Mouse (Mus musculus) MEL (cell line): ENCODE data around the gene P2rx1.

Experiments used
- BHLHE40 ChIP-seq: IDR thresholded peaks from 2 replicates; pipeline ENCODE4 v1.6.1; 2012; ENCODE audit warnings: low read depth, mild to moderate bottlenecking, inconsistent platforms, low read length, improper control_type of control experiment, borderline replicate concordance
- CTCF ChIP-seq, 3 experiments: IDR thresholded peaks in 2 of 3; conservative IDR thresholded peaks in 1 of 3; 2 replicates each; pipeline ENCODE4 v1.5.1; 2011 to 2012; ENCODE audit warnings: low read length in 3 of 3, low read depth in 2 of 3, mild to moderate bottlenecking in 2 of 3, improper control_type of control experiment in 1 of 3, inconsistent platforms in 1 of 3, mixed read lengths in 1 of 3, moderate library complexity in 1 of 3; ENCODE audit not compliant: control insufficient read depth in 1 of 3, insufficient read depth in 1 of 3, poor library complexity in 1 of 3, severe bottlenecking in 1 of 3
- EP300 ChIP-seq, 2 experiments: IDR thresholded peaks; 2 replicates each; pipeline ENCODE4 v1.6.1; 2011; ENCODE audit warnings: improper control_type of control experiment in 2 of 2, low read length in 2 of 2, low read depth in 1 of 2, mild to moderate bottlenecking in 1 of 2
- JUND ChIP-seq: IDR thresholded peaks from 2 replicates; pipeline ENCODE4 v1.6.1; 2011; ENCODE audit warnings: low read depth, mild to moderate bottlenecking, improper control_type of control experiment, low read length
- MEF2A ChIP-seq: IDR thresholded peaks from 2 replicates; pipeline ENCODE4 v1.6.1; 2014; ENCODE audit warnings: low read depth, mild to moderate bottlenecking, inconsistent platforms, low read length, improper control_type of control experiment; ENCODE audit not compliant: poor library complexity, insufficient replicate concordance, severe bottlenecking; ENCODE audit errors: extremely low read depth
- MYC ChIP-seq: IDR thresholded peaks from 2 replicates; pipeline ENCODE4 v1.6.1; 2011; ENCODE audit warnings: low read depth, mild to moderate bottlenecking, low read length, improper control_type of control experiment, moderate library complexity
- POLR2A ChIP-seq, 2 experiments: IDR thresholded peaks; 2 replicates each; pipeline ENCODE4 v1.6.1; 2011 to 2012; ENCODE audit warnings: low read length in 2 of 2, mild to moderate bottlenecking in 2 of 2, control low read depth in 1 of 2, improper control_type of control experiment in 1 of 2, low read depth in 1 of 2, moderate library complexity in 1 of 2; ENCODE audit not compliant: control insufficient read depth in 1 of 2, insufficient read depth in 1 of 2, poor library complexity in 1 of 2
- POLR2AphosphoS2 ChIP-seq: IDR thresholded peaks from 2 replicates; pipeline ENCODE4 v1.6.1; 2011; ENCODE audit warnings: low read length, improper control_type of control experiment
- RCOR1 ChIP-seq: IDR thresholded peaks from 2 replicates; pipeline ENCODE4 v1.6.1; 2012; ENCODE audit warnings: low read depth, mild to moderate bottlenecking, inconsistent platforms, low read length, improper control_type of control experiment
- ZC3H11A ChIP-seq: IDR thresholded peaks from 2 replicates; pipeline ENCODE4 v1.6.1; 2012; ENCODE audit warnings: low read depth, mild to moderate bottlenecking, inconsistent platforms, low read length, improper control_type of control experiment

- TF ChIP-seq POLR2AphosphoS2, result no peak
- TF ChIP-seq MYC, result no peak
- no peak for TF ChIP-seq RCOR1
- no peak for TF ChIP-seq CTCF (IDR thresholded peaks at IDR 0.05 in 2 of 3, conservative IDR thresholded peaks at IDR 0.05 in 1 of 3; ENCODE audit: control insufficient read depth in 1 of 3, insufficient read depth in 1 of 3, low read depth in 2 of 3, low read length in 3 of 3, poor library complexity in 1 of 3, severe bottlenecking in 1 of 3)
- TF ChIP-seq EP300 (IDR thresholded peaks at IDR 0.05; ENCODE audit: low read depth in 1 of 2, low read length in 2 of 2), result no peak
- TF ChIP-seq JUND, result no peak
- no peak for TF ChIP-seq MEF2A
- no peak for TF ChIP-seq POLR2A (IDR thresholded peaks at IDR 0.05; ENCODE audit: control insufficient read depth in 1 of 2, insufficient read depth in 1 of 2, low read depth in 1 of 2, low read length in 2 of 2, poor library complexity in 1 of 2)
- no peak for TF ChIP-seq ZC3H11A
- TF ChIP-seq BHLHE40, result no peak
Measured at GRCm38 (mm10) chr11:73015391-73016102, 16.6 kb downstream of the P2rx1 start.
